Mouse (Mus musculus) layer of hippocampus, adult 6 months (tissue): ENCODE results near the gene Gal3st2. TPM values are rescaled to one million over a fixed set of nuclear protein-coding genes. Genes with fewer than 3 reads are reported as not detected.

Experiments used
- long read RNA-seq, 2 experiments: library from polyadenylated mRNA; unstranded; transcript quantifications; one replicate each; pipeline ENCODE4 v2.0.0; 2019 to 2020
- polyA plus RNA-seq: library from polyadenylated mRNA; unstranded; fragments of <200 nt; fragmentation: Nextera tagmentation; gene quantifications from 2 replicates; pipeline ENCODE4 v1.2.3, GENCODE M21; 2021

Gal3st2 gene
- polyA plus RNA-seq = 0.09 TPM in 1 of 2 replicates, not detected in the other
- long read RNA-seq, experiment 1 = 0 reads
- long read RNA-seq, experiment 2 = 0 reads

GRCm38 (mm10) chr1:93861048-93861447 is at the start of gene Gal3st2:
Gal3st2 (plus strand) TSS chr1:93861306.

DNA sequence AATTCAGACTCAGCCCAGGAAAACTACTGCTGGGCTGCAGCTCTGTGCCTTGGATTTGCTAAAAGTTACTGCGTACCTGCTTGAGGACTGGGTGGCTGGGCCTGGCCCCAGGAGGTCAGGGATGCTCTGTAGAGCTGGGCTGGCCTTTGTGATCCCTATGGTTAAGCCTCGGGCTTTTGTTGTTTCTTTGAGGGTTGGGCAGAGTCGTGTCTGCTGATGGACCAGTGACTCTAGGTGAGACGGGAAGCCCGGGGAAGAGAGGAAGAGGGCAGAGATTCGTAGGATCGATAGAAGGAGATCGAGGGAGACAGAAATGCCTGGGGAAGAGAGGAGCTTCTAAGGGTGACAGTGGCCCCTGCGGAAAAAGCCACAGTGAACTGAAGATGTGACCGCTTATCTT is 36.5 kb upstream of the Gal3st2 start, which contains the start of gene D2hgdh:
Gene D2hgdh (plus strand): TSS at position 301 of the 400 bp plus-strand sequence.

DNA sequence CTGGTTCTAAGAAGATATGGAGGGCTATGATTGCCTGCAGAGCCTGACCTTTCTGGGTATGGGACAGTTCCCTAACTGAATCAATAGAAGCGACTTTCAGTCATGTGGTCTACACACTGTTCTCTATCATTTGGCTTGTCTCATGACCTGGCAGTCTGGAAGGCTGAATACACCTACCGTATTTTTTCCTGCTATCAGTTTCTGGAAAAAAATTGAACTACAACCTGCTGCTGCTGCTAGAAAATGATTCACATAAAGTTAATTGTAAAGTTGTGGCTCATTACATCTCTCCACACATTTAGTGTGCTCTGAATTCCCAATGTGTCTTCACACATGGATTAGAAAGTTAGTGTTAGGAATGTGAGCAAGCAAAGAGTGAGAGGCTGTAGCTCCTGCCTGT is 56.9 kb downstream of the Gal3st2 start, which contains the start of gene Gal3st2b:
Gene Gal3st2b (plus strand): TSS at position 301 of the 400 bp plus-strand sequence.

Other genes with a start within 250 kb of the Gal3st2 start
- gene Stk25, start 202.6 kb upstream of the Gal3st2 start, polyA plus RNA-seq = 263 and 281 TPM in 2 replicates
- 156 and 164 TPM in 2 replicates for gene Bok, start 175.6 kb upstream of the Gal3st2 start, polyA plus RNA-seq
- 33.9 and 38.5 TPM in 2 replicates for gene Atg4b, start 109.8 kb upstream of the Gal3st2 start, polyA plus RNA-seq
- 13.1 and 14.7 TPM in 2 replicates for gene Thap4, start 106.4 kb upstream of the Gal3st2 start, polyA plus RNA-seq
- 71.1 and 72.6 TPM in 2 replicates for gene Dtymk, start 59.4 kb upstream of the Gal3st2 start, polyA plus RNA-seq
- 5.9 and 7.3 TPM in 2 replicates for gene Ing5, start 57.3 kb upstream of the Gal3st2 start, polyA plus RNA-seq
- gene D2hgdh, start 36.4 kb upstream of the Gal3st2 start, polyA plus RNA-seq = 8.4 and 8.5 TPM in 2 replicates
- 0.08 TPM in 1 of 2 replicates, not detected in the other for gene Gal3st2b, start 57.0 kb downstream of the Gal3st2 start, polyA plus RNA-seq
- not detected in 2 replicates for gene Gal3st2c, start 129.2 kb downstream of the Gal3st2 start, polyA plus RNA-seq
- 5.2 and 5.6 TPM in 2 replicates for gene Neu4, start 159.1 kb downstream of the Gal3st2 start, polyA plus RNA-seq
- gene Pdcd1, start 191.2 kb downstream of the Gal3st2 start, polyA plus RNA-seq = 0.11 and 0.14 TPM in 2 replicates